Mouse (Mus musculus) cortical plate, adult 2 months (tissue): ENCODE measurements around the gene Alas2.

Source experiments
- CTCF ChIP-seq: fragments of 200-500 bp; IDR thresholded peaks from 2 replicates; pipeline ENCODE4 v1.5.1; 2011; ENCODE audit warnings: mild to moderate bottlenecking, control low read depth, low read length; ENCODE audit not compliant: insufficient read depth; ENCODE audit errors: extremely low read depth
- POLR2A ChIP-seq: fragments of 200-500 bp; IDR thresholded peaks from 2 replicates; pipeline ENCODE4 v1.6.1; 2011; ENCODE audit warnings: mild to moderate bottlenecking, low read length, control low read depth; ENCODE audit not compliant: insufficient read depth; ENCODE audit errors: extremely low read depth

- no peak for TF ChIP-seq CTCF
- TF ChIP-seq POLR2A = no peak
Observed at GRCm38 (mm10) chrX:150540111-150540510, 7.1 kb upstream of the Alas2 start.
